Mouse (Mus musculus): Measurements from ENCODE around the gene Kit. TPM values are rescaled to one million over a fixed set of nuclear protein-coding genes. Genes with fewer than 3 reads are reported as not detected.

Kit gene
- 10 to 100 TPM; 33.3 to 37.8 TPM for total RNA-seq (2021)
- long read RNA-seq, experiment 1, full-length matches to known transcripts = 5 of 15 reads
- long read RNA-seq, experiment 1, partial matches to known transcripts = 10 of 15 reads
- long read RNA-seq, experiment 1, other reads (novel, unspliced or antisense) = 0 of 15 reads
- long read RNA-seq, experiment 2, full-length matches to known transcripts = 10 of 15 reads
- long read RNA-seq, experiment 2, partial matches to known transcripts = 3 of 15 reads
- long read RNA-seq, experiment 2, other reads (novel, unspliced or antisense) = 2 of 15 reads

GRCm38 (mm10) chr5:75574852-75575566 is at the start of gene Kit:
Gene Kit, plus strand, starts transcription at chr5:75574916.
- DNase-seq (ENCODE audit: low spot score in 2 of 2) = peak; percentile 45 to 69
- intact Hi-C loops (cut with DNase I) = loop anchor here (10.0 kb wide), 1 partner anchor 360 kb away; no protein-coding TSS in a partner anchor

- DNase-seq (ENCODE audit: low spot score in 2 of 2) = no peak
- intact Hi-C loops (cut with DNase I) = no loop called here
These were observed 38.6 kb upstream of the Kit start for GRCm38 (mm10) chr5:75536156-75536555.

- DNase-seq (ENCODE audit: low spot score in 2 of 2) = no peak
- intact Hi-C loops (cut with DNase I) = no loop called here
These were observed 37.0 kb upstream of the Kit start for GRCm38 (mm10) chr5:75537717-75538116.

GRCm38 (mm10) chr5:75538458-75538857 is 36.3 kb upstream of the Kit start:
- intact Hi-C loops (cut with DNase I) = no loop called here
- DNase-seq (ENCODE audit: low spot score in 2 of 2) = no peak

- intact Hi-C loops (cut with DNase I) = no loop called here
- DNase-seq (ENCODE audit: low spot score in 2 of 2) = no peak
These were observed 35.6 kb upstream of the Kit start for GRCm38 (mm10) chr5:75539098-75539497.

- no peak for DNase-seq (ENCODE audit: low spot score in 2 of 2)
- intact Hi-C loops (cut with DNase I) = no loop called here
These were observed 31.0 kb upstream of the Kit start for GRCm38 (mm10) chr5:75543757-75544156.

- intact Hi-C loops (cut with DNase I) = no loop called here
- no peak for DNase-seq (ENCODE audit: low spot score in 2 of 2)
These were observed 30.0 kb upstream of the Kit start for GRCm38 (mm10) chr5:75544472-75545264.

GRCm38 (mm10) chr5:75545265-75545643 is 29.5 kb upstream of the Kit start:
- no peak for DNase-seq (ENCODE audit: low spot score in 2 of 2)
- intact Hi-C loops (cut with DNase I) = no loop called here

- DNase-seq (ENCODE audit: low spot score in 2 of 2) = peak in 1 of 2 experiments; percentile 31
- intact Hi-C loops (cut with DNase I) = no loop called here
These were observed 21.7 kb upstream of the Kit start for GRCm38 (mm10) chr5:75553021-75553420.

- intact Hi-C loops (cut with DNase I) = no loop called here
- no peak for DNase-seq (ENCODE audit: low spot score in 2 of 2)
These were observed 17.1 kb upstream of the Kit start for GRCm38 (mm10) chr5:75557636-75558035.

GRCm38 (mm10) chr5:75559291-75559690 is 15.4 kb upstream of the Kit start:
- intact Hi-C loops (cut with DNase I) = no loop called here
- DNase-seq (ENCODE audit: low spot score in 2 of 2) = no peak

GRCm38 (mm10) chr5:75561231-75561630 is 13.5 kb upstream of the Kit start:
- intact Hi-C loops (cut with DNase I) = no loop called here
- no peak for DNase-seq (ENCODE audit: low spot score in 2 of 2)

GRCm38 (mm10) chr5:75574151-75574851 is 415 bp upstream of the Kit start:
- DNase-seq (ENCODE audit: low spot score in 2 of 2) = no peak
- intact Hi-C loops (cut with DNase I) = loop anchor here (10.0 kb wide), 1 partner anchor 360 kb away; no protein-coding TSS in a partner anchor

GRCm38 (mm10) chr5:75575567-75576515 is 1.1 kb downstream of the Kit start:
- intact Hi-C loops (cut with DNase I) = loop anchor here (2.0 to 10.0 kb wide), 2 partner anchors 277 to 361 kb away; no protein-coding TSS in a partner anchor
- DNase-seq (ENCODE audit: low spot score in 2 of 2) = peak; percentile 59 to 61

- DNase-seq (ENCODE audit: low spot score in 2 of 2) = no peak
- intact Hi-C loops (cut with DNase I) = loop anchor here (2.0 to 10.0 kb wide), 2 partner anchors 276 to 362 kb away; no protein-coding TSS in a partner anchor
These were observed 2.0 kb downstream of the Kit start for GRCm38 (mm10) chr5:75576741-75577140.

GRCm38 (mm10) chr5:75578141-75578540 is 3.4 kb downstream of the Kit start:
- intact Hi-C loops (cut with DNase I) = loop anchor here (10.0 kb wide), 1 partner anchor 363 kb away; no protein-coding TSS in a partner anchor
- no peak for DNase-seq (ENCODE audit: low spot score in 2 of 2)

GRCm38 (mm10) chr5:75579244-75579643 is 4.5 kb downstream of the Kit start:
- DNase-seq (ENCODE audit: low spot score in 2 of 2) = no peak
- intact Hi-C loops (cut with DNase I) = loop anchor here (10.0 kb wide), 1 partner anchor 364 kb away; no protein-coding TSS in a partner anchor

- DNase-seq (ENCODE audit: low spot score in 2 of 2) = no peak
- intact Hi-C loops (cut with DNase I) = loop anchor here (10.0 kb wide), 1 partner anchor 365 kb away; no protein-coding TSS in a partner anchor
These were observed 5.0 kb downstream of the Kit start for GRCm38 (mm10) chr5:75579646-75580268.

Data from left cerebral cortex, postnatal 14 days (tissue).